Mouse (Mus musculus) cerebellum, adult (tissue): ENCODE data around the gene Shld2.

Experiments used
- ATAC-seq: cut with Nextera tagmentation; 2 replicates; pipeline ENCODE4 v1.9.2; 2017; ENCODE audit warnings: mild to moderate bottlenecking, moderate library complexity, mixed read lengths; ENCODE audit not compliant: insufficient number of reproducible peaks, low FRiP score, low TSS enrichment

Gene Shld2

GRCm38 (mm10) chr14:34310234-34310965 is at the start of gene Shld2, which contains the start of gene Glud1:
Gene Shld2 (minus strand): TSS chr14:34310493.
Gene Glud1 (plus strand): TSS chr14:34310727.
- peak; percentile 95 for ATAC-seq

DNA sequence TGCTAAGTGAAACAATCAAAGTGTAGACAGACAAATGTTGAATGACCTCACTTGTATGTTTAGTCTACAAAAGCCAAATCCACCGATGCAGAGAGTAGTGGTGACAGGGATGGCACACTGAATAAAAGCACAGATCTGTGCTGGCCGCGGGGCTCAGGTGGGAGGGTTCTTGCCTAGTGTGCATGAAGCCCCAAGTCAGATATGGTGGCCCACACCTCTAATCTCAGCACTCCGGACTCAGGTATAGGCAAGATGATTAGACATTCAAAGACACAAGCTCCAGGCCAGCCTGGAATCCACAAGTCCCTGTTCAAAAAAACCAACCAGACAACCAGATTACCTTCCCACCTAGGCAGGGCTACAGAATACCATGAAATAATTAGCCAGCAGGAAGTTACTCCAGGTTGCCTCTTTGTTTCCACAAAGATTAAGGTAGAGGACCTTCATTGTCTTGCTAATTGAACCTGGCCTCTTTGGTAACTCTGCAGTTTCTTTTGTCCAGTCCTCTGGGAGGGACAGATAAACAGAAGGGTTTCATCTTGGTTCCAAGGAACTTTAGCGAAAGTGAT is 49.5 kb upstream of the Shld2 start:
- ATAC-seq = no peak

GRCm38 (mm10) chr14:34357671-34358455 is 47.6 kb upstream of the Shld2 start:
- ATAC-seq = no peak

GRCm38 (mm10) chr14:34355301-34355700 is 45.0 kb upstream of the Shld2 start, which contains the start of gene Fam25c:
Gene Fam25c (minus strand): TSS chr14:34355433.
- no peak for ATAC-seq

- ATAC-seq = no peak
Measured at GRCm38 (mm10) chr14:34354456-34354855, 44.2 kb upstream of the Shld2 start.

DNA sequence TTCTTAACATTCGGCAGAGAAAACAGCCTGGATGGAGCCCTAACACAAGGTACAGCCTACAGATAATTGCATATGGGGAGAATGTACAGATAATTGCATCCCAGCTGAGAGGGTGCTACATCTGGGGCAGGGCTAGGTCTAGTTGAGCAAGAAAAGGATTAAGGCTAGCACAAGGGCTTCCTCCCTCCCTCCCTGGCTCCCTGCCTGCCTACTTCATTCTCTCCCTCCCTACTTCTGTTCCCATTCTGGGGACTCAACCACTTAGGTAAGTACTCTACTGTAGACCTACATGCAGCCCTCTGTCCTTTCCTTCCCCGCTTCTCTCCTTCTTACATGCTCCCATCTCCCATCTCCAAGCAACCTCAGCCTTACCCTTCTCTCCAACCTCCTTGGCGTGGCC is 43.0 kb upstream of the Shld2 start:
- ATAC-seq = no peak

- no peak for ATAC-seq
Measured at GRCm38 (mm10) chr14:34352523-34352922, 42.2 kb upstream of the Shld2 start.

DNA sequence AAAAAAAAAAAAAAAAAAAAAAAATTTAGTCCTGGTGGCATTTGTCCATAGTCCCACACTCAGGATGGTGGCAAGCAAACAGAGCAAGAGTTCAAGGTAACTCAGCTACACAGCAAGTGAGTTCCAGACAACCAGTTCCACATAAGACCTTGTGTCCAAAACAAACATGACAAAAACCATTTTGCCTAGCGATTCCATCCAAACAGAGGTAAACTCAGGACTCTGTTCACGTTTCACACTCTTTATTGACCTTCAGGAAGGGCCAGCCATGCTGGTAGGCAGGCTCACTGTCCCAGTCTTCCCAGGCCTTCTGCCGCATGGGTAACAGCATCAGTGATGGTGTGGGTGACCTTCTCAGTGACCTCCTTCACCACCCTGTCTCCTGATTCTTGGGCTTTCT is 41.4 kb upstream of the Shld2 start:
- ATAC-seq = no peak

GRCm38 (mm10) chr14:34349007-34349406 is 38.7 kb upstream of the Shld2 start:
- no peak for ATAC-seq

GRCm38 (mm10) chr14:34348301-34348700 is 38.0 kb upstream of the Shld2 start:
- no peak for ATAC-seq

DNA sequence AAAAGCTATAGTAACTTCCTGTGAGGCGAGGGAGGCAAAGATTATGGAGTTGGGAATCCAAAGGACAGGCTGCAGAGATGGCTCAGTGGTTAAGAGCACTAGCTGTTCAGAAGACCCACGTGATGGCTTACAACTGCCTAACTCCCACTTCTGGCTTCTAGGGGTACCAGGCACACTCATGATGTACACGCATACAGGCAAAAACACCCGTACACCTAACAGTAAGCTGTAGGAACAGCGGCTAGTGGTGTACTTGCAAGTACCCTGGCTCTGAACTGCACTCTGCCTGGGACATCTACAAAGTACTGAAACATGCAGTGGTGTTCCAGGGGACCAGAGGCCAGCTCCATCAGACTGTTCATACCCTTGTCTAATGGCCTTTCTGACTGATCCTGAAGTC is 36.8 kb upstream of the Shld2 start:
- ATAC-seq = no peak

GRCm38 (mm10) chr14:34345771-34346566 is 35.7 kb upstream of the Shld2 start:
- ATAC-seq = no peak

GRCm38 (mm10) chr14:34344361-34344760 is 34.1 kb upstream of the Shld2 start:
- ATAC-seq = no peak

- no peak for ATAC-seq
Measured at GRCm38 (mm10) chr14:34343078-34343477, 32.8 kb upstream of the Shld2 start.

GRCm38 (mm10) chr14:34341993-34342392 is 31.7 kb upstream of the Shld2 start:
- no peak for ATAC-seq

- ATAC-seq = no peak
Measured at GRCm38 (mm10) chr14:34339446-34339845, 29.2 kb upstream of the Shld2 start.

DNA sequence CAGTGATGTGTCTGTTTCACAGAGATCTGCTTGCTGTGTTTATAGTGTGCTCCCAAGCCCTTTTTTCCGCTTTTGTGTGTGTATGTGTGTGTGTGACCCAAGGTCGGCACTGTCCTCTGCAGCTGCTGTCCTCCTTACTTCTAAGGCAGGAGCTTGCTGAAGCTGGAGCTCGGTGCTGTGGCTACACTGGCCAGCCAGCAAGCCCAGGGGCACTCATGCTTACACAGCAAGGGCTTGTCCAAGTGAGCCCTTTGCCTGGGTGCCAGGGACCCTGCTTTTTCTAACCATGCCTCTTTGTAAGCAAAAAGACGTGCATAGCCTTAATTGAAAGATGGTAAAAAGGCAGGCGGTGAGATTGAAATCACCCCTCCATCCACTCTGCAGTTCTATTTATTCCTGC is 22.2 kb upstream of the Shld2 start:
- no peak for ATAC-seq

- no peak for ATAC-seq
Measured at GRCm38 (mm10) chr14:34331886-34332285, 21.6 kb upstream of the Shld2 start.

DNA sequence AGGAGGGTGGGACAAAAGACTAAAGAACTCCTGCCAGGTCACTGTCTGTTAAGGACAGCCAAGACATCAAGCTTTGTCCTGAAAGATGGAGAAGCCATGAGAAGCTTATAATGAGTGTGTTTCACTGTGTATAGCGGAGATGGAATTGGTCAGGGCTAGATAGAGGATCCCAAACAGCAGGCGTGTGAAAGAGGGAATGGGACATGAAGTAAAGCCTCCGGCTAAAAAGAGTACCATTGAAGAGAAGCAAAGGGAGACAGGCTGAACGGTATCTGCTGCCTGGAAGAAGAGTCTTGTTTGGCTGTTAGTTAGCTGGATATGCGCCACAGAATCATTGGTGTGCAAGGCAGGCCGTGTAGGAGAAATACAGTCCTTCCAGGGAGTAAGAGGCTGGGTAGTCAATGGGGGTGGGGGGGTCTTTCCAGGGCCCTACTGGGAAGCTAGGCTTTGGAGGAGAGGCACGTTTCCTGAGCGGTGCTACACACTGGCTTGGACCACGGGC is 20.4 kb upstream of the Shld2 start:
- ATAC-seq = no peak

DNA sequence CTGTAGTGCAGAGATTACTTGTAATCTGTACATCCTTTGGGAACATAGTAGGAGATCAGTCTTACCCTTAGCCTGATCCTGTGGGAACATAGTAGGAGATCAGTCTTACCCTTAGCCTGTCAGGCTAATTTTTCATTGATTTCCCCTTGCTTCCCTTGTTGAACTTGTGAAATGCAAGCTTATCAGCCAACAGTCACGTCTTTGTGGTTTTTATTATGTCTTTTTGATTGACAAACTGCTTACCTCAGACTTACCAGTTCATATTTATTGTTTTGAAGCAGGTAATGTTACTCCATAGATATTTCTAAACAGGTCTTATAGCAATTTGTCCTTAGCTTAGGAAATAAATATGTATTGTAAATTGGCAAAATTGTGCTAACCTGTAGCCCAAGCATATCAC is 17.3 kb upstream of the Shld2 start:
- no peak for ATAC-seq
